Mouse (Mus musculus) adrenal gland, postnatal 25 days (tissue): Measurements from ENCODE around the gene Olfr487. TPM values are rescaled to one million over a fixed set of nuclear protein-coding genes. Genes with fewer than 3 reads are reported as not detected.
"Not testable (repeated sequence)": the region's sequence is repeated elsewhere in the genome, so short reads cannot be mapped to it uniquely, and the experiment has no call there.

Experiments
- DNase-seq: peaks from one replicate; pipeline ENCODE4 v3.0.0; 2021; ENCODE audit warnings: mixed read lengths
- long read RNA-seq: library from polyadenylated mRNA; stranded (forward); transcript quantifications from one replicate; pipeline ENCODE4 v2.0.0, GENCODE M21; 2021
- total RNA-seq: library from RNA; stranded (reverse); gene quantifications from 2 replicates; pipeline ENCODE4 v1.2.3, GENCODE M21; 2021

Gene Olfr487
- not detected in 2 replicates for total RNA-seq
- long read RNA-seq = 0 reads

- not testable (repeated sequence) for DNase-seq
Measured at GRCm38 (mm10) chr7:108214536-108214935, at the start of gene Olfr487. TSS of gene Olfr487 (minus strand) at chr7:108214636.

GRCm38 (mm10) chr7:108258247-108258646 is 43.8 kb upstream of the Olfr487 start, which contains the start of gene Olfr488:
TSS of gene Olfr488 (minus strand) at chr7:108258347.
- no peak for DNase-seq

- DNase-seq = no peak
Measured at GRCm38 (mm10) chr7:108233551-108233950, 19.1 kb upstream of the Olfr487 start.

- no peak for DNase-seq
Measured at GRCm38 (mm10) chr7:108196938-108197337, 17.5 kb downstream of the Olfr487 start.

GRCm38 (mm10) chr7:108196337-108196736 is 18.1 kb downstream of the Olfr487 start:
- DNase-seq = not testable (repeated sequence)

- DNase-seq = not testable (repeated sequence)
Measured at GRCm38 (mm10) chr7:108192714-108193113, 21.7 kb downstream of the Olfr487 start.

DNA sequence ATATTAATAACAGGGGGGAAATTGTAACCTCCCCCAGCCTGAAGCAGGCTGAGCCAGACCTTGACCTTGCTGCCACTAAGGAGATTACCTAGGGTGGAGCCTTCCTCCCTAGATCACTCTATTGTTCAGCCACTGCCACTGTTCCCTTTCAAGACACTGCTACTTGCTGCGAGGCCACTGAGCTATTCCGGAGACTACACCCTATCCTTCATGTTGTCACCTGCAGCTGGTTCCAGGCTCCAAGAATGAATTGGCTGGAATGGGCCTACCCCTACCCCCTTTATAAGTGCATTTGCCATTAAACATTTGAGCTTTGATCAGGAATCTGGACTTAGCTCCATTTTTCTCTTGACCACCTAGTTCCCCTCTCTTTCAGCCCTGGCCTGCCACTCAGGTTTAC is 23.2 kb downstream of the Olfr487 start:
- DNase-seq = not testable (repeated sequence)

DNA sequence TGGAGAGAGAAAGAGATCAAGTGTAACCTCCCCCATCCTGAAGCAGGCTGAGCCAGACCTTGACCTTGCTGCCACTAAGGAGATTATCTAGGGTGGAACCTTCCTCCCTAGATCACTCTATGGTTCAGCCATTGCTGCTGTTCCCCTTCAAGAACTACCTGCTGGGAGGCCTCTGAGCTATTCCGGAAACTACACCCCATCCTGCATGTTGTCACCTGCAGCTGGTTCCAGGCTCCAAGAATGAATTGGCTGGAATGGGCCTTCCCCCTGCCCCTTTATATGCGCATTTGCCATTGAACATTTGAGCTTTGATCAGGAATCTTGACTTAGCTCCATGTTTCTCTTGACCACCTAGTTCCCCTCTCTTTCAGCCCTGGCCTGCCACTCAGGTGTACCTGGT is 29.2 kb downstream of the Olfr487 start:
- DNase-seq = not testable (repeated sequence)

GRCm38 (mm10) chr7:108184401-108184800 is 30.0 kb downstream of the Olfr487 start:
- DNase-seq = not testable (repeated sequence)

DNA sequence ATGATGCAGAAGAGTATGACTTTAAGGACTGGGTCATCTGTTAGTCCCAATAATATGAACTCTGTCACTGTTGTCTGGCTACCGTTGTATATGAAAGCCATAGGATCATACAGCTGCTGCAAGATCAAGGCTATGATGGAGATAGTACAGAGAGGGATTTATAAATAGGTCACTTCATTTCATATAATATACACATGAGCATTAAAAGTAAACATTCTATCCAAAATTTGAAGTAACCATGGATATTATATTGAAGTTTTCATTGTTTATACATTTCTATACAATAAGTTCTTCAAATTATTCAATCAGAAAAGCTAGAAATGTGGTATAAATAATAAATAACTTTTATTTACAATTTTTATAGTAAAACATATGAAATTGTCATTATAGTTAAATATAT is 41.8 kb downstream of the Olfr487 start, which contains the start of gene Olfr486:
Olfr486 (minus strand) TSS at position 101 of the 400 bp plus-strand sequence.
- DNase-seq = not testable (repeated sequence)

DNA sequence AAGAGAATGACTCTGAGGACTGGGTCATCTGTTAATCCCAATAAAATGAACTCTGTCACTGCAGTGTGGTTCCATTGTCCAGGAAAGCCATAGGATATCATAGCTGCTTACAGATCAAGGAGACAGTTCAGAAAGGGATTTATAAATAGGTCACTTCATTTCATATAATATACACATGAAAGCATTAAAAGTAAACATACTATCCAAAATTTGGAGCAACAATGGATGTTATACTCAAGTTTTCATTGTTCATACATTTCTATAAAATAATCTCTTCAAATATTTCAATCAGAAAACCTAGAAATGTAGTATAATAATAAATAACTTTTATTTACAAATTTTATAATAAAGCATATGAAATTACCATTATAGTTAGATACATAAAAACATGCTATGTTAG is 54.7 kb downstream of the Olfr487 start, which contains the start of gene Olfr485:
Olfr485 (minus strand) TSS at position 101 of the 400 bp plus-strand sequence.
- no peak for DNase-seq

Other genes starting within 250 kb of the Olfr487 start
- not detected in 2 replicates for gene Olfr476, start 249.8 kb downstream of the Olfr487 start, total RNA-seq
- gene Olfr477, start 227.9 kb downstream of the Olfr487 start, total RNA-seq = not detected in 2 replicates
- gene Olfr478, start 180.6 kb downstream of the Olfr487 start, total RNA-seq = not detected in 2 replicates
- gene Olfr479, start 163.9 kb downstream of the Olfr487 start, total RNA-seq = not detected in 2 replicates
- not detected in 2 replicates for gene Olfr480, start 147.3 kb downstream of the Olfr487 start, total RNA-seq
- gene Olfr481, start 134.8 kb downstream of the Olfr487 start, total RNA-seq = not detected in 2 replicates
- 2.1 and 2.7 TPM in 2 replicates for gene Olfr482, start 117.0 kb downstream of the Olfr487 start, total RNA-seq
- gene Olfr483, start 113.8 kb downstream of the Olfr487 start, total RNA-seq = not detected in 2 replicates
- gene Olfr484, start 87.2 kb downstream of the Olfr487 start, total RNA-seq = not detected in 2 replicates
- gene Olfr485, start 54.8 kb downstream of the Olfr487 start, total RNA-seq = not detected in 2 replicates
- gene Olfr486, start 41.9 kb downstream of the Olfr487 start, total RNA-seq = not detected in 2 replicates
- not detected in 2 replicates for gene Olfr488, start 43.7 kb upstream of the Olfr487 start, total RNA-seq
- not detected in 2 replicates for gene Olfr490, start 74.3 kb upstream of the Olfr487 start, total RNA-seq
- gene Olfr491, start 98.8 kb upstream of the Olfr487 start, total RNA-seq = not detected in 2 replicates
- not detected in 2 replicates for gene Olfr492, start 109.0 kb upstream of the Olfr487 start, total RNA-seq
- not detected in 2 replicates for gene Olfr493, start 132.3 kb upstream of the Olfr487 start, total RNA-seq
- gene Olfr494, start 150.7 kb upstream of the Olfr487 start, total RNA-seq = not detected in 2 replicates
- not detected in 2 replicates for gene Olfr495, start 178.5 kb upstream of the Olfr487 start, total RNA-seq
- gene Olfr497, start 205.8 kb upstream of the Olfr487 start, total RNA-seq = not detected in 2 replicates